Mouse (Mus musculus) thymus, adult 2 months (tissue): Measurements from ENCODE around the gene Mogs. TPM values are rescaled to one million over a fixed set of nuclear protein-coding genes. Genes with fewer than 3 reads are reported as not detected.

Experiments used
- DNase-seq: peaks from one replicate; pipeline ENCODE4 v3.0.0; 2021
- H3K27ac ChIP-seq: fragments of 200-500 bp; 2 replicates; pipeline ENCODE4 v1.5.1; 2012; ENCODE audit warnings: low read length, control low read depth; ENCODE audit not compliant: control insufficient read depth, insufficient read depth
- H3K27me3 ChIP-seq: fragments of 200-500 bp; 2 replicates; pipeline ENCODE4 v1.6.1; 2012; ENCODE audit warnings: mild to moderate bottlenecking, low read length, moderate library complexity, mixed read lengths; ENCODE audit not compliant: control insufficient read depth, insufficient read depth
- H3K36me3 ChIP-seq: fragments of 200-500 bp; 2 replicates; pipeline ENCODE4 v1.6.1; 2012; ENCODE audit warnings: mild to moderate bottlenecking, low read length, moderate library complexity; ENCODE audit not compliant: control insufficient read depth, insufficient read depth
- H3K4me1 ChIP-seq: fragments of 200-500 bp; replicated peaks from 2 replicates; pipeline ENCODE4 v1.6.1; 2012; ENCODE audit warnings: low read length; ENCODE audit not compliant: control insufficient read depth, insufficient read depth
- H3K4me3 ChIP-seq: fragments of 200-500 bp; 2 replicates; pipeline ENCODE4 v1.5.1; 2012; ENCODE audit warnings: mild to moderate bottlenecking, low read length, control low read depth, moderate library complexity; ENCODE audit not compliant: control insufficient read depth, insufficient read depth
- CTCF ChIP-seq: fragments of 200-500 bp; IDR thresholded peaks from 2 replicates; pipeline ENCODE4 v1.5.1; 2012; ENCODE audit warnings: mild to moderate bottlenecking, control low read depth, low read length, moderate library complexity, borderline replicate concordance; ENCODE audit not compliant: control insufficient read depth, poor library complexity, insufficient read depth; ENCODE audit errors: extremely low read depth
- POLR2A ChIP-seq: fragments of 200-500 bp; IDR thresholded peaks from 2 replicates; pipeline ENCODE4 v1.6.1; 2012; ENCODE audit warnings: mild to moderate bottlenecking, low read length, control low read depth, moderate library complexity; ENCODE audit not compliant: control insufficient read depth, poor library complexity, insufficient read depth; ENCODE audit errors: extremely low read depth
- WGBS: fragments of 180-500 bp; shearing (Covaris S2); methylation state at CpG from one replicate; pipeline ENCODE4 v1.1.7; 2018; 5-methylcytosine and 5-hydroxymethylcytosine counted together
- polyA plus RNA-seq: library from polyadenylated mRNA; depleted of rRNA; stranded (reverse); fragments of >200 nt; gene quantifications from 2 replicates; pipeline ENCODE4 v1.2.3, GENCODE M21; 2012

Mogs gene
- polyA plus RNA-seq, 1 experiment, result 142 TPM

- Histone ChIP-seq H3K36me3 (no peaks in the 10 kb centered on the region), H3K4me3 (peak within 1 kb of the TSS; percentile 89), H3K27me3 (no peaks in the 10 kb centered on the region), H3K4me1 (peaks cover 36% of the 10 kb centered on the region), H3K27ac (peak within 1 kb of the TSS; percentile 70)
- 1% methylated on average over 38 of the region's 38 CpGs for WGBS
- TF ChIP-seq POLR2A (peak; percentile 91), CTCF (peak; percentile 62; the same call in 1 of the 2 replicates)
- peak; percentile 94 for DNase-seq
Measured at GRCm38 (mm10) chr6:83120930-83121862, 5.9 kb downstream of the Mogs start, which contains the start of gene Wbp1. Gene Wbp1, minus strand, starts transcription at chr6:83121559.

GRCm38 (mm10) chr6:83121863-83122710 lies 6.8 kb downstream of the Mogs start:
- H3K4me3 ChIP-seq, result peak overlapping the region; percentile 89
- 4% methylated on average over 49 of the region's 52 CpGs for WGBS
- no peaks in the 10 kb centered on the region for H3K27me3 ChIP-seq
- no peak for TF ChIP-seq POLR2A
- no peak for TF ChIP-seq CTCF
- H3K27ac ChIP-seq, result peak overlapping the region; percentile 70
- peaks cover 30% of the 10 kb centered on the region for H3K4me1 ChIP-seq
- no peaks in the 10 kb centered on the region for H3K36me3 ChIP-seq
- DNase-seq, result no peak

GRCm38 (mm10) chr6:83122961-83123360 lies 7.7 kb downstream of the Mogs start:
- no peaks in the 10 kb centered on the region for H3K36me3 ChIP-seq
- H3K27me3 ChIP-seq, result no peaks in the 10 kb centered on the region
- TF ChIP-seq CTCF (no peak), POLR2A (no peak)
- no peak overlapping the region for H3K4me3 ChIP-seq
- H3K27ac ChIP-seq, result no peak overlapping the region
- peaks cover 30% of the 10 kb centered on the region for H3K4me1 ChIP-seq
- DNase-seq, result no peak
- WGBS, result 95% methylated on average over 5 of the region's 5 CpGs

GRCm38 (mm10) chr6:83124851-83125312 lies 9.6 kb downstream of the Mogs start:
- H3K27me3 ChIP-seq, result no peaks in the 10 kb centered on the region
- WGBS, result under 1% methylated on average over 30 of the region's 30 CpGs
- H3K27ac ChIP-seq, result no peak overlapping the region
- peak overlapping the region; percentile 99 for H3K4me3 ChIP-seq
- TF ChIP-seq CTCF (0 out of 2 replicates have a peak, but pooled peaks have one; percentile 40), POLR2A (0 out of 2 replicates have a peak, but pooled peaks have one; percentile 18)
- H3K4me1 ChIP-seq, result peaks cover 21% of the 10 kb centered on the region
- no peaks in the 10 kb centered on the region for H3K36me3 ChIP-seq
- DNase-seq, result peak; percentile 90

GRCm38 (mm10) chr6:83125331-83125730 lies 10.0 kb downstream of the Mogs start, which contains the start of gene Ino80b:
Gene Ino80b, minus strand, starts transcription at chr6:83125431.
- no peak for TF ChIP-seq CTCF
- no peak for TF ChIP-seq POLR2A
- Histone ChIP-seq H3K27me3 (no peaks in the 10 kb centered on the region), H3K27ac (no peak within 1 kb of the TSS), H3K4me3 (peak within 1 kb of the TSS; percentile 99), H3K4me1 (peaks cover 17% of the 10 kb centered on the region), H3K36me3 (no peaks in the 10 kb centered on the region)
- 45% methylated on average over 5 of the region's 5 CpGs for WGBS
- DNase-seq, result no peak

DNA sequence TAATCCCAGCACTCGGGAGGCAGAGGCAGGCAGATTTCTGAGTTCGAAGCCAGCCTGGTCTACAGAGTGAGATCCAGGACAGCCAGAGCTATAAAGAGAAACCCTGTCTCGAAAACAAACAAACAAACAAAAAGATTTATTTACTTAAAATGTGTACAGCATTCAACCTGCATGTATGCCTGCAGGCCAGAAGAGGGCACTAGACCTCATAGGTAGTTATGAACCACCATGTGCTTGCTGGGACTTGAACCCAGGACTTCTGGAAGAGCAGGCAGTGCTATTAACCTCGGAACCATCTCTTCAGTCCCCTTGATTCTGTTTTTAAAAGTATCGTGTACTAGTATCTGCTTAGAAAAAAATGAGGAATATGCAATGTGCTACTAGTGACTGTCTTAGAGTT lies 12.1 kb downstream of the Mogs start:
- Histone ChIP-seq H3K27ac (no peak overlapping the region), H3K36me3 (no peaks in the 10 kb centered on the region), H3K27me3 (no peaks in the 10 kb centered on the region), H3K4me3 (no peak overlapping the region), H3K4me1 (peaks cover 9% of the 10 kb centered on the region)
- TF ChIP-seq POLR2A (no peak), CTCF (no peak)
- WGBS, result 97% methylated on average over 5 of the region's 5 CpGs
- no peak for DNase-seq
